Mouse (Mus musculus) lung, postnatal 25 days (tissue): Measurements from ENCODE around the gene Syt16.

Source experiments
- DNase-seq: peaks from one replicate; pipeline ENCODE4 v3.0.0; 2022; ENCODE audit warnings: low spot score

Gene Syt16

DNA sequence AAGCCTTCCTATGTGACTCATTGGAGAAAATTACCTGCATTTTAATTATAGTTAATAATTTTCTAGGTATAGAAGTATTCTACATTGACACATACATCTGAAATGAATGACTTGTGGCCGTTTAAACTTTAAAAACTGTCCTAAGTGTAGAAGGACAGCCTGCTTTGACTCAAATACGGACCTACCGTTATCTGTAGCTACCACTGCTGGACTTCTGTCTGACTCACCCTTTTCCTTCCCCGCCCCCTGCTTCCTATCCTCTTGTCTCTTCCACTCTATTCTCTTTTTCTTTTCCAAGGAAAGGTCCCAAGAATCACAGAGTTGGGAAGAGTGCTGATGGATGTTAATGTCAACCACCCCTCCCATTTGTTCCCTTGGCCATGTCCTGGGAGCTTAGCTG lies 222.4 kb downstream of the Syt16 start:
- DNase-seq: no peak

DNA sequence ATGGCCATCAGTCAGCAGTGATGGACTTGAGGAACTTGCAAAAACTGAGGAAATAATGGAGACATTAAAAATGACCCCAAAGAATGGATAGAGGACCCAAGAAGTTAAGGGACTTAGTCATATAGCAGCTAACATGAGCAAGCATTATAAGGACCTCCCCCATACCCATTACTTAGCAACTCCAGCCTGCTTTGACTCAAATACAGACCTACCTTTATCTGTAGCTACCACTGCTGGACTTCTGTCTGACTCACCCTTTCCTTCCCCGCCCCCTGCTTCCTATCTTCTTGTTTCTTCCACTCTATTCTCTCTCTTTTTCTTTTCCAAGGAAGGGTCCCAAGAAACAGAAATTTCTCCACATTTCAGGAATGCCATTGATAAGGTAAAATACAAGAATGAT lies 223.2 kb downstream of the Syt16 start:
- DNase-seq: no peak

DNA sequence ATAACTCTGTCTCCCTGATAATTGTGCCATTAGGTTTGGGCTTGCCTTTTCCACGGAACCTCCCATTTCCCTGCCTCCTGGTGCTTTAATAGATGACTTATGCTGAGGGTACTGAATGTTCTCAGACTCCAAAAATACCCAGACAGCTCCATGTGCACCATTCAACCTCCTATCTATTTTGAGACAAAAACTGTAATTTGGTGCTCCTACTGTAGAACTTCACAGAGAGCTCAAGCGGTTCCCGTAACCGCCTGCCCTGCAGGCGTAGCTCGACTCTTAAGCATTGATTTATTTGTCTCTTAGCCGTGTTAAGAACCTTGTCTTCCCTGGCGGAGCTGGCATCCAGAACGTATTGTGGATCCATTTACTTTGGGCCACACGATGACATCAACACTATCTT lies 233.3 kb downstream of the Syt16 start:
- no peak for DNase-seq

DNA sequence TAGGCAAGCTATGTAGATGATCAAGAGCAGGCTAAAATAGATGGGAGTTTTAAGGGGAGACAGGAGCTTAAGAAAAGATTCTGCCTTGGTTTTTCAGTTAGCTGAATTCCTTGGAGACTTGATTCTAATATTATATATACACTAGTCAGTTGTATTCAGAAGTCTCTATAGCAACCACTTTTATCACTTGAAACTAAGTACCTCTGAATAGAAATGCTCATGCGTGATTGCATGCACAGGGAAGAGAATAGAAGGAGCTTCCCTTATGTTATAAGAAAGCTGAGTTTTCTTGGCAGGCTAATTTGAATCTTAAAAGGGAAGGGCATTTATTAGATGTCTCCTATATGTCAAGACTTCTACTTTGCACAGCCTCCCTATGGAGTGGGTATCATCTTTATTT lies 235.4 kb downstream of the Syt16 start:
- DNase-seq: no peak

DNA sequence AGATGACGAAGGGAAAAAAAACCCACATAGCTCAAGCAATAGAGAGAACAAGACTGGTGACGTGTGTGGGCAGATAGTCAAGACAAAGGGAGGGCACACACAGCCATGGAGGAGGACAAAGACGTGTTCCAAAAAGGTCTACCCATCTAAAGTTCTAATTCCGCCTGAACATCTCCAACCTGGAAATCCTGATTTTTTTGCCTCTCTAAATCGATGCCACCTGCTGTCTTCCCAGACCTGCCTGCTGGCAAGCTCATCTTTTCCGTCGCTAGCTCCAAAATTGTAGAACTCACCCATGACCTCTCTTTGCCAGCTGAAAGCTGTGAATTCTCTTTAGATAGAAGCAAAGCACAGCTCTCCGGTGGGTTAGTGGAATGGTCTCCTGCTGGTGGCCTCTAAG lies 238.7 kb downstream of the Syt16 start:
- no peak for DNase-seq

DNA sequence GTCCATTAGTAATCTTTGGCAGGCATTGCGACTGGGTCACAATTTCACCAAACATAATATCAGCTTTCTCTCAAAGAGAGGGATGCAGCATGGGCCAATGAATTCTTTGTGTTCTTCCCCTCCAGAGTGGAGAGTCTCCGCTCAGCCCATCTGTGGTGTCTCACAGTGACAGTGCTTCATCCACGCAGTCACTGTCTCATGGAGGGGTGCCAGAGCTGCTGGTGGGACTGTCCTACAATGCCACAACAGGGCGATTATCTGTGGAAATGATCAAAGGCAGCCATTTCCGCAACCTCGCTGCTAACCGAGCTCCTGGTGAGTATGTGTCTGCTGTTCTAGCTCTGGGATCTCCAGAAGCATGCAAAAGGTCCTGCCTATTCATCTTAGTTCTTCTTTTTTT lies 240.6 kb downstream of the Syt16 start:
- no peak for DNase-seq

DNA sequence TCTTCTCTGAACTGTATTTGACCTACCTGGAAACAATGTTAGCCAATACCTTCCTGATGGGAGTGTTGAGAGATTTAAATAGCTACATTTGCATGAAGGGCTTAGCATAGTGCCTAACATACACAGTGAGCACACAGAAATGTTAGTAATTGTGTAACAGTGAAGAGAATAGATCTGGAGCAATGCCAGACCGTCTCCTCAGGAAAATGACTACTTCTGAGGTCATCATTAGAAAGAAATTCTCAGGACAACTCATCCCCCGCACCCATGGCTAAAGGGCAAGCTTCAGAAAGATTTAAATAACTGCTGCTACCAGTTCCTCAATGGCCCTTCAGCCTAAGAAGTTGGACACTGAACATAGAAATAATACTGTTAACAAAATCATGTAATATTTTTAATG lies 241.3 kb downstream of the Syt16 start:
- DNase-seq: no peak

DNA sequence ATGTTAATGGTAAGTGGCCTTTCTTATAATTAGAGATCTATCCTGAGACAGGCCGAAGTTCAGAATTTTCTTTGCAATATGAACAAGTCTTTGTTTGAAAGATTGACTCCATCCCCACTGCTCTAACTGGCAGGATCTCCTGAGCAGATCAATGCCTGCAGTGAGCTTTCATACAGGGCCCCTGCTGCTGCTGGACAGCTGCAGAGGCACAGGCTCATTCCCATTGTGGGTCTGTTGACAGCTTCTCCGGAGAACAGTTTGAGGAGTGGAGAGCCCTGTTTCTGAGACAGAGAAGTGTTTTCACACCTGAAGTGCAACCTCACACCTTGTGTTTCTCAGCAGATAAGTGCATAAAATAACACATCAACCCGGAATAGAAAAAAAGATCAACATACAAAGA lies 267.4 kb downstream of the Syt16 start:
- DNase-seq: no peak

DNA sequence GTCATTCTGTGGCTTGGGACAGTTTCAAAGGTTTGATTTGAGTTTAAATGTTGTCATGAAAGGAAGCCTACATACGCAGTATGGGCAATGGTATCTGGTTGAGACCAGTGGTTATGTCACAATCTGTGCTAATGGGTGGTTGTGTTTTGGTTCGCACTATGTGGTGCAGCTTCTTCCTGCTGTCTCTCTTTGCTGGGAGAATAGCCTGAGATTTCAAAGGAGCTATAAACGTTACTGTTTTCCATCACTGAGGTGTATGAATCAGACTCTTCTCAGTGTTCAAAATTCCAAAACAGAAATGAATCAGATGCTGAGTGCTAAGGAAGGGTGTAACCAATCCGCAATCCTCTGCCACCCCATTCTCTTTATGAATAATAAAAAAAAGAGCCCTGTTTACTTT lies 269.6 kb downstream of the Syt16 start:
- DNase-seq: no peak

DNA sequence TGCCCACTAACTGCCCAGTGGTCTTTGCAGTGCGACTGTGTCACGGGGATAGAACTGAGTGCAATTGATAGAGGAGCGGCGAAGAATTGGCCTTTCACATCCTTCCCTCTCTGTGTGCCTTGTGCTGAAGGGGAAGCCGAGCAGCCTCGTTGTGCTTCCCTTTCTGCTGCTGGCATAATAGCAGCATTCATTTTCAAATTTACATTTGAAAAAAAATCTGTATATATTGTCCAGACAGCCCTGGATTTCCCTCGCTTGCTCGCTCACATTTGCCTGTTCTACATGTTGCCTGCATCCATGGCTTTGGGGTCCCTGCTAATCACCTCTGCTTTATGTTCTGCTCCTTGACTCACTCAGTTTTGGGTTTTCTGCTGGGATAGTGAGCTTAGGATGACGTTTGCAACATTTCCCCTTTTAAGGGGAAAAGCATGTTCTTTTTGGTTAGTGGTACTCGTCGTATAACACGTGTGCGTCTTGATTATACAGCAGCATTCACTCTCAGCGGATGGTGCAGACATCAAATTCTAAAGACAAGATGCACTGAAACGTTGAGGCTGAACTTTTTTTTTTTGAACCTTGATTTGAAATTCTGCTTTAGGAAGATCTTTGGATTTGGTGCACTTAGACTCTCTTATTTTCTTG lies 271.3 kb downstream of the Syt16 start:
- DNase-seq: no peak

DNA sequence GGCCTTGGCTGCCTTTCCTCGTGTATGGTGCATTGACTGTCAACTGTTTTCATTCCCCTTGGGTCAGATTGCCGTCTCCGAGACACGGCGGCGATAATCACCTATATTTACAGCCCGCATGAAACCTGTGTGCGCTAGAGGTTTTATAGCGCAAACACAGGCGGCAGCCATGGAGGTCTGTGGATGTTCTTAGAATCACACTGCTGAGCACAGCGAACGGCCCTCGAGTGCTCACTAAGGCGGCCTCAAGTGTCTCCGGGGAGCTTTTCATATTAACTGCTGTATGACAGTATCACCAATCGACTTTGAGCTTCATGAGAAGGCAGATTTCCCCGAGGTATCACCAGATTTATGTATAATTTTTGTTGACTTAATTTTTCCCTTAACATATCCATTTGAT lies 275.1 kb downstream of the Syt16 start:
- no peak for DNase-seq

DNA sequence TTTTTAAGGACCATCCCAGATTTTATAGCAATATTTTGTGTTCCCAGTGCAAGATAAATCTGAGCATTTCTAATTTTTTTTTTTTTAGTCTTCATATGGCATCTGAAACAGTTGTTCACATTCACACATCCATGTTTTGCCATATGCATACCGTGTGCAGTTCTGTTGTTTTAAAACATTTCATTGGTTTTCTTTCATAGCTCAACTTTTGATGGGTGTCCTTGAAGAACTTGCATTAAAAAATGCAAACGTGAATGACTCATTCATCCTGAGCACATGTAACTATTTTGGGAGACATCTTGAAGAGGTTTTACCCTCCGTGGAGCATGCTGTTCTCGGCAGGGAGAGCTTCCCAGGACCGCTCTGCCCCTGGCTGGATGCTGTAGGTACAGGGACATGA lies 279.8 kb downstream of the Syt16 start:
- DNase-seq: no peak

DNA sequence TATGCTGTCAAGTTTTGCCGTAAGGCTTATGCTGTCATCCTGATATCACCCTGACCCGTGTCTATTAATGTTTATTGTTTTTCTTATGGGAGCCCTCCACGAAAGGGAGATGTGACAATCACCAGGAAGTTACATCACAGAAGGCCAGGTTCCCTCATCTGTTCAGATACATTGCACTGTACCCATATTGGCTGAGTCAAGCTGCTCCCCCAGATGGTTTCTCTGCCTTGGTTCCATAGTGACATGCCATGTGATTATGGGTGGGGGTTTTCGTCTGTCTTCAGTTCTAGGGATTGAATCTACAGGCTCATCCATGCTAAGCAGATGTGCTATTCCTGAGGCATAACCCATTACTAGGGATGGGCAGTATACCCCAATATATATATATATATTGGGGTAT lies 283.9 kb downstream of the Syt16 start:
- DNase-seq: no peak

DNA sequence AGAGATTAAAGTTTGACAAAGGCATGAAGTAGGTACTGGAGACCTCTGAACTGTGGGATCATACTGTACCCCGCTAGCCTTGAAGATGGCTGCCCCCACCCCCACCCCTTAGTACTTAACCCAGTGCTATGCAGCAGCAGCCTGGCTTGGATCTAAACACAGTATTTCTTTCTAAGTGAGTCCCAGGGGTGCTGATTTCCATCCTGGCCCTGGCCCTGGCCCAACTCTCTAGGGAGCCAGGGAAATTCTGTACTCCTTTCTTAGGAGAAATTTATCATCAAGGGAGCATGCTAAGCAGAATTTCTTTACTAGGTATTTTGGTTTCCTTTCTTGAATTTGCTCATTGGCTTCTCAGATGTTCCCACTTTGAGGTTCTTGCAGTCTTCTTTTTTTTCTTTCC lies 285.4 kb downstream of the Syt16 start:
- no peak for DNase-seq

DNA sequence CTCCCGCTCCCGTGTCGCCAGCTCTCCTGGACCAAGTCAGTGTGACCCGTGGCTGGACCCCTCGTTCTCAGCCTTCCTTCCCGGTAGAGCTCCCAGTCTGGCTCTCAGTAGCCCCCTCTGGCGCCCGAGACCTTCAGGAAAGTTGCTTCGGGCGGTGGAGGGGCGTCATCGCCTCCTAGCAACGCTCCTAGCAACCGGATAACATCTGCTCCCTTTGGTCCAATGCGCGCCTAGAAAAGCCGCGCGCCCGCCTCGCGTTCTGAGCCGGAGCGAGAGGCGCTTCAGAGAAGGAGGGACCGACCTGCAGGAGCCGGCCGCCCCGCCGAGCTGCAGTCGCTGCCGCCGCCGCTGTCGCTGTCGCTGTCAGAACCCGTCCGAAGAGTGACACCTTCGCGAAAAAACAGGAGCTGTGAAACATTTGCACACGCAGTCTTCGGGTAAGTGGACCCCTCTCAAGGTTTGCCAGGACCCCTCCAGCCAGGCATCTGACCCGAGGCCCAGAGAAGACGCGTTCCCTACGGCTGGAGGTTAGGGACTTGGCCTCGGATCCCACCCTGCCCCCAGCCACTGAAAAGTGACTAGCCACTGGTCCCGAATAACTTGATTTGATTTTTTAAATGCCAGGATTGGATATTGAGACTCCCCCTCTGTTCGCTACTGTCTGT lies 286.7 kb downstream of the Syt16 start:
- peak; percentile 16 for DNase-seq

DNA sequence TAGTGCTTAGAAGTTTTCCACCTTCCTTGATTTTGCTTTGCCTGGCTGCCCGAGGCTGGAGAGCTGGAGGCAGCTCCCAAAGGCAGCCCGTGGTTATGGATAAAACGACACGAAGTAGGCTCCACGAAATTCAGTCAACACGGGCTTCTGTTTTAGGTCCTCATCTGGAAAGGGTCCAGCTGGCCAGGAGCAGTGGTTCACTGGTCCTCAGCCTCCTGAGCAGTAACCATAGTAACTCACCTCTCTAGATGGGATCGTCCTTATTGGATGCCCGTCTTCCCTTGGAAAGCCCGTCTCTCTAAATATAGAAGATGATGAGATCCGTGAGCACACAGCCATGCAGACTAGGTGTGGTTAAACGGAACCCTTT lies 287.2 kb downstream of the Syt16 start:
- no peak for DNase-seq

DNA sequence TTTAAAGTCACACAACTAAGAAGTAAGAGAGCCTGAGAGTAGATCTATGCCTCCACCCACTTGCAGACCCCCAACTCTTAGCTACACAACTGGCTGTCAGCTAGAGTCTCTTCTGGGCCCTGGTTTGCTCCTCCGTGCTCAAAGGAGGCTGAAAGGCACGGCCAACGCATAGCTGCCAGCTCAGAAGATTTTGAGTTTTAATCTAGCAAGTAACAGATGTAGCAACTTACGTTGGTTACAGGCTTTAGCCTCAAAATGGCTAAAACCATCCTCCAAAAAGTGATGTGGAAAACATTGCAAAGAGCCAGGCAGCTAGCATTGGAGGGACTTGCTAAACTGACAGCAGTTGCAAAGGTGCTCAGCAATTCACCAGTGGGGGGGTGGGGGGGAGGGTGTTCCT lies 293.5 kb downstream of the Syt16 start:
- no peak for DNase-seq

DNA sequence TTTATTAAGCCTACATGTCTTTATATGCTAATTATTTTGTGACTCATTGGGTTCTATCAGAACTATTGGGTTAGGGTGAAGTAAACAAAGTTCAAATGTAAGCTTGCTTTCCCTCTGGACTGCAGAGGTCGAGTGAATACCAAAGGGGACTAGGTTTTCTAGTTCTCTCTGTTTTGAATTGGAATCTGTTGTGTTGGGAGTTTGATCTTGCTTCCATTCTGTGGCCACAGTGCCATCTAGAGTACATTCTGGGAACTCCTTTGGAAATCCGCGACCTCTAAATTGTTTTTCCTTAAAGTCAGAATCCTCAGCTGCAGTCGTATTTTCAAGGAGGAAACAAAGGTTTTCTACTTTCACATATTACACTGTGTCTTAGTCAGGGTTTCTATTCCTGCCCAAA lies 296.2 kb downstream of the Syt16 start:
- DNase-seq: peak; percentile 7

DNA sequence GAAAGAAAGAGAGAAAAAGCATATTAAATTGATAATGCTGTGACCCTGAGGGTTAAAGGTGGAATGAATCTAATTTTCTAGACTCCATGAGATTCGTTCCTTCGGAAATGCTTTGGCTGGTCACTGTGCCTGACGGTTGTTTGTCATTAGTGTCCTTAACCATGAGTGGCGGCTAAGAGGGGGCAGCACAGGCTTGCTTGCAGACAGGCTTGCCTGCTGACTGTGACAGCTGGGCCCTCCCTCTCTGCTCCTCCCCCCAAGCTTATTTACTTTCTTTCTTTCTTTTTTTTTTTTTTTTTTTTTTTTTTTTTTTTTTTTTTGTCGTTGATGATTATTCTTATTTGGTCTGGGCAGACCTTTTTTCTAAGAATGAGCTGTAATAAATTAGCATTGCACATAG lies 298.9 kb downstream of the Syt16 start:
- DNase-seq: no peak

DNA sequence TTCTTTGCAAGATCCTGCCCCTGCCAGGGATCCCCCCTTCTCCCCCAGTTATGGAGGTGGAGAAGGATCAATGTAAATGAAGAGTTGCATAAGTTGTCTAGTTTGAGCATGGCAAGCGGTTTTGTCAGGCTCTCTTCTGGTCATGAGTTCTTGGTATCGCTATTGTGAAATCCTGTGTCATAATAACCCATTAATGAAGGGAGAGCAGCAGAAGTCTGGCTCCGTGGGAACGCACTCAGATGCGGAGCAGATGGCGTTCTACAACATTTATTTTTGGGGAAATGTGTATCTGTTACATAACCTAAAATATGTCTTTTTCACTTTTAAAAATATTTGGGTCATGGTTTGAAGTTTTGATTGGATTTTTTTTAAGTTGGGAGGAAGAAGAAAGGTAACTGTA lies 304.1 kb downstream of the Syt16 start:
- DNase-seq: peak; percentile 18

DNA sequence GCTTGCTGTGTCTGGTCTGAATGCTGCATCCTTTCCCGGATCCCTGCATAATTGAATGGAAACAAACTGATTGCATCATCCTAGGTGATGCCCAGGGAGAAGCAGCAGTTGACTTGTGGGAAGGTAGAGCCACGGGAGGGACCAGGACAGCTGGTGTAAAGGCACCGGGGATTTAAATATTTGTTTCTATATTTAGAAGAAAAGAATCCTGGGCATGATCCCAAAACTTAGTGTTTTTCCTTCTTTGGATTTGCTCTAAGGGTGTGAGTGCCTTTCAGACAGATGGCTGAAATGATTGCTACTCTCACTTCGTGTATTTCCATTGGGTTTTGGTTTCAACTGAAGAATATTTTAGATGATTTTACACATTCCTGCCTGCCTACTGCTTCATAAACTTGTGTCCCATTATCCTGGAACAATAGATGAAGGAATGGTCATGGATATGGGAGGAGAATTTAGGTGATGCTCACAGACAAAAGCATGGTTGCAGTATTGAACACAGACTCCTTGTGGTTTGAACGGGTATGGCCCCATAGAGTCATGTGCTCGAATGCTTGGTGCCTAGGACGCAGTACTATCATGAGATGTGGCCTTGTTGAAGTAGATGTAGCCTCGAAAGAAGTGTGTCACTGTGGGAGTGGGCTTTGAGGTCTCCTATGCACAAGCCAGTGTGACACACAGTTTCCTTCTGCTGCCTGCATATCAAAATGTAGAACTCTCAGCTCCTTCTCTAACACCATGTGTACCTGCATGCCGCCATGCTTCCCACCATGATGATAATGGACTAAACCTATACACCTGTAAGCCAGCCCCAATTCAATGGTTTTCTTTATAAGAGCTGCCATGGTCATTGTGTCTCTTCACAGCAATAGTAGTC lies 306.2 kb downstream of the Syt16 start:
- no peak for DNase-seq

DNA sequence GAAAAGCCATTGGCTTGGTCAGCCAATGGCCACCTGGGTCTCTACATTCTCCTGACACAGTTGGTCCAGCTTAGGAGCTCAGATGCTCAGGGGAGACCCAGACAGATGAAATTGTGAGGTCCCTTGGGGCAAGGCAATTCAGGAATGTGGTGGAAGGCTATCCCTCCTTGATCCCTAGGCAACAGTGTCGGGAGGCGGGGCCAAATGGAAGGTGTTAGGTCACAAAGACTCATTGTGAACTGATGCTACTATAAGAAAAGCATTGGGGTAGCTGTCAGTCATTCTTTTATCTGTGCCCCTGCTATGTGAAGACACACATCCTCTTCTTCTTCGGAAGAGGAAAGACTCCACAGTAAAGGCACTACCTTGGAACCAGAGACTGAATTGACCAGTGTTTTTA lies 315.1 kb downstream of the Syt16 start:
- no peak for DNase-seq

DNA sequence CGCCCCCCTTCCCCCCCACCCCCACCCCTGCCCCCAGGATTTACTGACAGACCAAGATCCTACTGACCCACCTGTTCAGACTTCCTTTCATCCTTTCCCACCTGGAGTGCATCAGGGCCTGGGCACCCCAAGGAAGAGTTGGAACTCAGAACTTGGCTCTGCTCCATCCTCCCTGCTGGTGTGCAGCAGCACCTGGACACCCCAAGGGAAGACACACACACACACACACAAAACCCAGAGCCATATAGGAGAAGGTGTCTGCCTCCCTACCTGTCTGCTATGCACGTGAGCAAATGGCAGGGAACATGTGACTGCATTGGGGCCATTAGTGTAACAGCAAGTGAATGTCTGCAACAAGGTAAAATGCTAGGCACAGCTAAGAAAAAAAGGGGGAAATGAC lies 317.8 kb downstream of the Syt16 start:
- DNase-seq: no peak
